In the genomic region with DNA sequence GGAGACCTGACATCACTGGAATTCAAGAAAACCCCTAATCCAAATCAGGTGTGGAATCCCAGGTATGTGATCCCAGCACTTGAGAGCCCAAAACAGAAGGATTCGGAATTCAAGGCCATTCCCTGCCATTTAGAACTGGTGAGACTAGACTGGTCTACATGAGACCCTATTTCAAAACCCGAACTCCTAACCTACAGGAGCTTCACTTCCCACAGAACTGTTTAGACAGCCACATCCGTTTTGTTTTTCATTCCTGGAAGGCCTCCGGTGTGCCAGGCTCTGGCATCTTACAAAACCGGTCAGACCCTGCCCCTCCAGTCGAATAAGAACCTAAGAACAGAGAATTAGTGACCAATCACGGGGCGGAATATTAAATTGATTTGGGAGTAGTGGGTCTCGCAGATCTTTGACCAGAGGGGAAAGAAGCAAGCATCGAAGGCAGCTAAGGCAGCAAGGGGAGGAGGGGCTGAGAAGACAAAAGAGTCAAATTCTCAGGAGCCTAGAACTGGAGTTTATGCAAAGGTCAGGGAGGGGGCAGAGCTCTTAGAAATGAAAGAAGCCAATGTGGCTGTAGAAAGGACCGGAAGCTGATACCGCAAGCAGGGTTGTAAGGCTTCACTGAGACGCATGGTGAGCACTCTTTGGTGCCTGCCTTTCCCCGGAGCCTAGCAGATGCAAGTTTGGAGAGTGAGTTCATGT, we compare ENCODE assay signal across 9 mouse cellular contexts. TPM values are rescaled to one million over a fixed set of nuclear protein-coding genes. Genes with fewer than 3 reads are reported as not detected.
A peak's percentile ranks its signal among the peaks of the same experiment; 100 is the strongest.
DNase-seq lines count a peak whose midpoint lies in the region; ATAC-seq lines count a peak whose summit lies in the region.
"Had no signal": no experiment of that assay in that cellular context is flagged by ENCODE, and none has a peak within 500 bp of the region (broad histone marks: within the 10 kb centered on the region; RNA-seq: fewer than 3 reads in every experiment).

No protein-coding gene starts in this region.

- no peak overlapping the region for H3K9ac ChIP-seq in kidney, embryonic 14.5 days (ENCODE audit: low read depth, low read length)

- ATAC-seq in kidney, embryonic 14.5 days (ENCODE audit: low FRiP score, low TSS enrichment): no peak
- peak; percentile 57 for ATAC-seq in granulocyte monocyte progenitor cell, adult 5-6 weeks (replicated peaks; ENCODE audit: poor library complexity, severe bottlenecking)
- ATAC-seq in monocyte, adult 5-6 weeks (replicated peaks; ENCODE audit: insufficient number of reproducible peaks, low FRiP score, low TSS enrichment, poor library complexity, severe bottlenecking): no peak

- no peaks in the 10 kb centered on the region for H3K27me3 ChIP-seq in kidney, embryonic 14.5 days (ENCODE audit: control insufficient read depth, insufficient read depth, low read length)

- H3K4me3 ChIP-seq in kidney, embryonic 14.5 days (ENCODE audit: low read length): no peak overlapping the region

- peaks cover 2% of the 10 kb centered on the region; the same call in 1 of the 2 replicates for H3K36me3 ChIP-seq in kidney, embryonic 14.5 days (ENCODE audit: control insufficient read depth, insufficient read depth, low read length)

- no peak for DNase-seq in kidney, adult 18-20 months
- peak; percentile 98 for DNase-seq in R1 (ENCODE audit: low read depth, low spot score)
- DNase-seq in naive thymus-derived CD4-positive, alpha-beta T cell, adult 2 months (ENCODE audit: low read depth): peak; percentile 51
- DNase-seq in spleen, adult 12 weeks (ENCODE audit: low spot score): no peak
- no peak for DNase-seq in urinary bladder, postnatal 4 days (ENCODE audit: low spot score in 2 of 2)
- DNase-seq: heart, postnatal 10 days had no signal

- H3K9me3 ChIP-seq in kidney, embryonic 14.5 days (ENCODE audit: control insufficient read depth, low read length): no peaks in the 10 kb centered on the region

- 22% methylated on average over 14 of the region's 14 CpGs for WGBS in kidney, embryonic 14.5 days

- H3K27ac ChIP-seq in kidney, embryonic 14.5 days (ENCODE audit: low read depth, low read length): peak overlapping the region; percentile 52; the same call in 1 of the 2 replicates

- H3K4me1 ChIP-seq in kidney, embryonic 14.5 days (ENCODE audit: control insufficient read depth, insufficient read depth, low read length): peaks cover 24% of the 10 kb centered on the region

- no peak overlapping the region; the same call in 1 of the 2 replicates for H3K4me2 ChIP-seq in kidney, embryonic 14.5 days (replicated peaks; ENCODE audit: low read depth, low read length)

RNA-seq across cellular contexts. Expression of a gene that starts 1.4 kb away (rescaled TPM):
- polyA plus RNA-seq in kidney, embryonic 14.5 days (2014; fragmentation: Nextera tagmentation; extraction: Ambion mirVana): 97.8 and 143 TPM in 2 replicates
- total RNA-seq in granulocyte monocyte progenitor cell, adult 5-6 weeks (2014; fragmentation: Nextera tagmentation): 29.7 and 51.7 TPM in 2 replicates
- total RNA-seq in granulocyte monocyte progenitor cell, adult 5-6 weeks (2017): 50.5 and 52.8 TPM in 2 replicates
- 60.2 to 71.0 TPM (median 66.3 TPM) in 3 replicates for total RNA-seq in monocyte, adult 5-6 weeks (2017)

RNA-seq across cellular contexts. Expression of a gene that starts 50.4 kb away (rescaled TPM):
- 403 and 409 TPM in 2 replicates for polyA plus RNA-seq in kidney, embryonic 14.5 days (2014; fragmentation: Nextera tagmentation; extraction: Ambion mirVana)
- 256 and 281 TPM in 2 replicates for total RNA-seq in granulocyte monocyte progenitor cell, adult 5-6 weeks (2014; fragmentation: Nextera tagmentation)
- total RNA-seq in granulocyte monocyte progenitor cell, adult 5-6 weeks (2017): 117 and 134 TPM in 2 replicates
- total RNA-seq in monocyte, adult 5-6 weeks (2017): 101 to 144 TPM (median 135 TPM) in 3 replicates

Comparison
In these comparisons a context has a peak if more than half of its experiments do, and no peak if none do; other contexts are left out.
1. DNase-seq: peak in R1 (single experiment) and naive thymus-derived CD4-positive, alpha-beta T cell, adult 2 months (single experiment); none in kidney, adult 18-20 months (single experiment), spleen, adult 12 weeks (single experiment) and urinary bladder, postnatal 4 days (0 of 2).